Mouse (Mus musculus) heart, embryonic 10.5 days (tissue): Measurements from ENCODE around the gene Fxr2. TPM values are rescaled to one million over a fixed set of nuclear protein-coding genes. Genes with fewer than 3 reads are reported as not detected.
A peak's percentile ranks its signal among the peaks of the same experiment; 100 is the strongest.
"Not testable (repeated sequence)": the region's sequence is repeated elsewhere in the genome, so short reads cannot be mapped to it uniquely, and the experiment has no call there.

Experiments used
- DNase-seq: peaks from one replicate; pipeline ENCODE4 v3.0.0-alpha.2; 2017; ENCODE audit warnings: low spot score
- H3K27ac ChIP-seq: fragments of 300-500 bp; sonication (generic); 2 replicates; pipeline ENCODE4 v1.5.1; 2016; ENCODE audit warnings: mild to moderate bottlenecking
- H3K27me3 ChIP-seq: fragments of 300-500 bp; sonication (generic); 2 replicates; pipeline ENCODE4 v1.6.1; 2016; ENCODE audit warnings: mild to moderate bottlenecking; ENCODE audit not compliant: poor library complexity, insufficient read depth, severe bottlenecking
- H3K36me3 ChIP-seq: fragments of 300-500 bp; sonication (generic); 2 replicates; pipeline ENCODE4 v1.6.1; 2016; ENCODE audit warnings: mild to moderate bottlenecking, moderate library complexity
- H3K4me1 ChIP-seq: fragments of 300-500 bp; sonication (generic); 2 replicates; pipeline ENCODE4 v1.6.1; 2016; ENCODE audit warnings: mild to moderate bottlenecking
- H3K4me3 ChIP-seq: fragments of 300-500 bp; sonication (generic); 2 replicates; pipeline ENCODE4 v1.5.1; 2016; ENCODE audit warnings: mild to moderate bottlenecking, moderate library complexity
- H3K9me3 ChIP-seq: fragments of 300-500 bp; sonication (generic); 2 replicates; pipeline ENCODE4 v1.6.1; 2016; ENCODE audit warnings: mild to moderate bottlenecking, moderate library complexity
- WGBS: fragments of 180-500 bp; shearing (Covaris S2); methylation state at CpG from one replicate; pipeline ENCODE4 v1.1.7; 2016; 5-methylcytosine and 5-hydroxymethylcytosine counted together
- polyA plus RNA-seq: library from polyadenylated mRNA; unstranded; fragments of >200 nt; fragmentation: Nextera tagmentation; extraction: Ambion mirVana; gene quantifications from 2 replicates; pipeline ENCODE4 v1.2.1, GENCODE M21; 2016

Gene Fxr2
- polyA plus RNA-seq, 1 experiment from 2014 or later, result 44.7 TPM

- no peak for DNase-seq
- Histone ChIP-seq H3K27ac (no peak overlapping the region), H3K36me3 (no peaks in the 10 kb centered on the region), H3K27me3 (peaks cover 10% of the 10 kb centered on the region; the same call in 1 of the 2 replicates), H3K4me3 (no peak overlapping the region), H3K4me1 (peaks cover 36% of the 10 kb centered on the region), H3K9me3 (no peaks in the 10 kb centered on the region)
- WGBS, result 38% methylated on average over 10 of the region's 10 CpGs
These were observed 16.0 kb upstream of the Fxr2 start for GRCm38 (mm10) chr11:69616781-69617180.

- H3K9me3 ChIP-seq, result no peaks in the 10 kb centered on the region
- peaks cover 42% of the 10 kb centered on the region for H3K4me1 ChIP-seq
- H3K4me3 ChIP-seq, result no peak within 1 kb of the TSS
- H3K27me3 ChIP-seq, result peaks cover 10% of the 10 kb centered on the region; the same call in 1 of the 2 replicates
- WGBS, result 54% methylated on average over 5 of the region's 5 CpGs
- no peak for DNase-seq
- H3K27ac ChIP-seq, result no peak within 1 kb of the TSS
- no peaks in the 10 kb centered on the region for H3K36me3 ChIP-seq
These were observed 15.0 kb upstream of the Fxr2 start, which contains the start of gene Shbg for GRCm38 (mm10) chr11:69617805-69618204. Gene Shbg, minus strand, starts transcription at chr11:69617905.

GRCm38 (mm10) chr11:69620394-69621081, 12.3 kb upstream of the Fxr2 start:
- Histone ChIP-seq H3K36me3 (no peaks in the 10 kb centered on the region), H3K27me3 (peaks cover 5% of the 10 kb centered on the region; the same call in 1 of the 2 replicates), H3K9me3 (no peaks in the 10 kb centered on the region), H3K27ac (peak overlapping the region; percentile 93), H3K4me3 (no peak overlapping the region), H3K4me1 (peaks cover 37% of the 10 kb centered on the region)
- no peak for DNase-seq
- WGBS, result 66% methylated on average over 7 of the region's 7 CpGs

DNA sequence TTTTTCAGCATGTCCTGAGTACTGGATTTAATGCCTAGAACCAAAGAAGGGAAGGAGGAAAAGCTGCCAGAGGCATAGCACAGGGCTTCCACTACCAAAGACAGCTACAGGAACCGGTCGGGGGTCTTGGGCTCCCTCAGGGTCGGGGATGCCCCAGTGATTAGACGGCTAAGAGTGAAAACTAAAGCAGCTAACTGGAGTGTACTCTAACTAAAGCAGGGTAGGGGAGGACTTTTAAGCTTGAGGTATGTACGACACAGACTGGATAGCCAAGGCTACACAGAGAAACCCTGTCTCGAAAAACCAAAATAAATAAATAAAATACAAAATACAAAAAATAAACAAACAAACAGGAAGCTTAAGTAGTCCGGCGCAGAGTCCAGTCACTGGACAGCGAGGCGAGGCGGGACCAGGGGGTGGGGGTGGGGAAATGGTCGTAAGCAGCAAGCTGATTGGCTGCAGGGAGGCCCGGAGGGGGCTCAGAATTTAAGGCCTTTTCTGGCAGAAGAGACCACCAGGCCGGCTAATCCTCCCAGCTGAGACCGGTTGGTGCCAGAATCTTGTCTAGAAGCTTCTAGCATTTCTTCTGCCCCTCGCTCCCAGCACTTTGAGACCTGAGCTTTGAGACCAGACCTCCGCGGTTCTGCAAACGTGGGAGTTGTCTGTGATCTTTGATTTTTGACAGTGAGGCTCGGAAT, 11.1 kb upstream of the Fxr2 start, which contains the start of gene Sat2:
Sat2 (plus strand) TSS at position 454 of the 698 bp plus-strand sequence.
- Histone ChIP-seq H3K4me3 (peak within 1 kb of the TSS; percentile 74), H3K36me3 (no peaks in the 10 kb centered on the region), H3K9me3 (no peaks in the 10 kb centered on the region), H3K27ac (peak within 1 kb of the TSS; percentile 93), H3K27me3 (peaks cover 3% of the 10 kb centered on the region; the same call in 1 of the 2 replicates), H3K4me1 (peaks cover 36% of the 10 kb centered on the region)
- DNase-seq, result peak; percentile 95
- 3% methylated on average over 20 of the region's 20 CpGs for WGBS

- no peak for DNase-seq
- peaks cover 31% of the 10 kb centered on the region for H3K4me1 ChIP-seq
- peak overlapping the region; percentile 93 for H3K27ac ChIP-seq
- peaks cover 3% of the 10 kb centered on the region; the same call in 1 of the 2 replicates for H3K27me3 ChIP-seq
- WGBS, result 39% methylated on average over 6 of the region's 6 CpGs
- no peaks in the 10 kb centered on the region for H3K36me3 ChIP-seq
- no peaks in the 10 kb centered on the region for H3K9me3 ChIP-seq
- H3K4me3 ChIP-seq, result peak overlapping the region; percentile 74
These were observed 10.4 kb upstream of the Fxr2 start for GRCm38 (mm10) chr11:69622406-69622805.

DNA sequence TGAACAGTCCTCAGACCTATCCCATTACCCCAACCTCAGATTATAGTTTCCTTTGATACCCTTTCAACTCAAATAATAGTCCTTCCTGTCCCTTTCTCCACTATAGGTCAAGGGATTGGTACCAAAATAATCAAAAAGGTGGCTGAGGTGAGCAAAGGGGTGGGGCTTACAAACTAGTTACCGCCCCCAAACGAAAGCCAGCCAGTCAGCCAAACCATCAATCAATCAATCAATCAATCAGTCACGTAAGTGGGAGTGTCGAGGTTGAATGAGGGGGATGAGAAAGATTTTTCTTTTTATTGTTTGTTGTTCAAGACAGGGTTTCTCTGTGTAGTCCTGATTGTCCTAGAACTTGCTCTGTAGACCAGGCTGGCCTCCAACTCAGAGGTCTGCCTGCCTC, 9.8 kb upstream of the Fxr2 start:
- Histone ChIP-seq H3K27ac (0 out of 2 replicates have a peak overlapping the region, but pooled peaks have one; percentile 93), H3K27me3 (no peaks in the 10 kb centered on the region), H3K4me3 (peak overlapping the region; percentile 74; the same call in 1 of the 2 replicates), H3K4me1 (peaks cover 26% of the 10 kb centered on the region), H3K36me3 (no peaks in the 10 kb centered on the region), H3K9me3 (no peaks in the 10 kb centered on the region)
- no peak for DNase-seq
- 56% methylated on average over 4 of the region's 4 CpGs for WGBS

DNA sequence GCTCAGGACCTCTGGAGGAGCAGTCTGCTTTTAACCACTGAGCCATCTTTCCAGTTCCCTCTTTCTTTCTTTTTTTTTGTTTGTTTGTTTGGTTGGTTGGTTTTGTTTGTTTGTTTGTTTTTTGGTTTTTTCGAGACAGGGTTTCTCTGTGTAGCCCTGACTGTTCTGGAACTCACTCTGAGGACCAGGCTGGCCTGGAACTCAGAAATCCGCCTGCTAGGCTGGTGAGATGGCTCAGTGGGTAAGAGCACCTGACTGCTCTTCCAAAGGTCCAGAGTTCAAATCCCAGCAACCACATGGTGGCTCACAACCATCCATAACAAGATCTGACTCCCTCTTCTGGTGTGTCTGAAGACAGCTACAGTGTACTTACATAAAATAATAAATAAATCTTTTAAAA, 8.5 kb upstream of the Fxr2 start:
- H3K4me3 ChIP-seq, DNase-seq: not testable (repeated sequence)
- WGBS, result 85% methylated on average over 2 of the region's 2 CpGs

DNA sequence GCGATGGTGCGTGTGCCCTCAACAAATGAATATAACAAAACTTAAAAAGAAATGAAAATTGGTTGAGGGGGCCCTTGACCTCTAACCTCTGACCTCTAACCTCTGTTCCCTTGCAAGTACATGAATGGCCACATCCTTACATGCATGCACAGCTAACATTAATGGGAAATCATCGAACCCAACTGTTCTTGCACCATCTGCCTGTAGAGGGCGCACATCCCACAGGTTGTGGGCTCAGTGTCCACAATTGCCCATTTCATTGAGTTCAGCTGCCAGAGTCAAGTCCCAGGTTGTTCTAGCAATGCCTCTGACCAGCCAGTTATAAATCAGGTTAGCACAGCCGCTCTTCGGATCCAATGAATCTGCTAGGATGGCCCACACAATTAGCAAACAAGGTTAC, 4.5 kb upstream of the Fxr2 start:
- WGBS, result 36% methylated on average over 6 of the region's 6 CpGs
- Histone ChIP-seq H3K4me1 (0 out of 2 replicates have a peak, but pooled peaks cover 4% of the 10 kb centered on the region), H3K36me3 (no peaks in the 10 kb centered on the region), H3K4me3 (no peak overlapping the region), H3K9me3 (no peaks in the 10 kb centered on the region), H3K27ac (no peak overlapping the region), H3K27me3 (no peaks in the 10 kb centered on the region)
- peak; percentile 92 for DNase-seq

More for the DNA sequence above, 8.5 kb upstream of the Fxr2 start:
- H3K27ac ChIP-seq, H3K9me3 ChIP-seq, H3K36me3 ChIP-seq, H3K27me3 ChIP-seq: not testable (repeated sequence)
- H3K4me1 ChIP-seq, result peaks cover 22% of the 10 kb centered on the region

- WGBS, result 69% methylated on average over 1 of the region's 1 CpGs
- DNase-seq, result no peak
These were observed 3.0 kb upstream of the Fxr2 start for GRCm38 (mm10) chr11:69629802-69630201.

DNA sequence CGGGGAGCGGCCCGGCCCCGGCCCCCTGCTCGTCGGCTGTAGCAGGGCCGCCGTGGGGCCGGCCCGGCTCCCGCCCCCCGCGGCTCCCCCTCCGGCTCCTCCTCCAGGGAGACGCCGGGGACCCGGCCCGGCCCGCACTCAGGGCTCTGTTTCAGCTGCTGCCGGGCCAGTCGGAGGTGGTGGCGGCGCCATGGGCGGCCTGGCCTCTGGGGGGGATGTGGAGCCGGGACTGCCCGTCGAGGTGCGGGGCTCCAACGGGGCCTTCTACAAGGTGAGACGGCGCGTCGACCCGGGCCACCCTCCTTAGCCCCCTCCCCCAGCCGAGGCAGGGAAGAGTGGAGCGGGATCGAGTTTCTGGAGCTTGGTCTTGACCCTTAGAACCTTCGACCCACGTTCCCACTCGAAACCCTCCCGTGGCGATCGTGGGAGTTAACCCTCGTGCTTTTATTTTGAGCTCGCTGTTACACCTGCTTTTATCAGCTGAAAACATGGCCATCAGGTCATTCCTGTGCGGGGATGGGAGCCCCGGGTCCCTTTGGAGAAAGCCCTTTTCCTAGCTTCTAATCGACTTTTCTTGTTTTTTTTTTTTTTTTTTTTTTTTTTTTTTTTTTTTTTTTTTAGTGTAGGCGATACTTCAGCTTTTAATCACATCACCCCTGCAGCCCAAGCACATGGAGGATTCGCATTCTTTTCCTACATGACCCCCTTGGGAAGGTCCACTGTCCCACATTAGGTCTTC, 507 bp downstream of the Fxr2 start:
- no peaks in the 10 kb centered on the region for H3K27me3 ChIP-seq
- H3K4me3 ChIP-seq, result peak overlapping the region; percentile 99
- H3K36me3 ChIP-seq, result peaks cover 15% of the 10 kb centered on the region
- H3K4me1 ChIP-seq, result peaks cover 29% of the 10 kb centered on the region
- 1% methylated on average over 50 of the region's 50 CpGs for WGBS
- DNase-seq, result peak; percentile 89
- H3K27ac ChIP-seq, result peak overlapping the region; percentile 98
- no peaks in the 10 kb centered on the region for H3K9me3 ChIP-seq

More at GRCm38 (mm10) chr11:69629802-69630201, 3.0 kb upstream of the Fxr2 start:
- Histone ChIP-seq H3K4me3 (no peak overlapping the region), H3K36me3 (no peaks in the 10 kb centered on the region), H3K27ac (no peak overlapping the region), H3K27me3 (no peaks in the 10 kb centered on the region), H3K4me1 (peaks cover 16% of the 10 kb centered on the region), H3K9me3 (no peaks in the 10 kb centered on the region)

DNA sequence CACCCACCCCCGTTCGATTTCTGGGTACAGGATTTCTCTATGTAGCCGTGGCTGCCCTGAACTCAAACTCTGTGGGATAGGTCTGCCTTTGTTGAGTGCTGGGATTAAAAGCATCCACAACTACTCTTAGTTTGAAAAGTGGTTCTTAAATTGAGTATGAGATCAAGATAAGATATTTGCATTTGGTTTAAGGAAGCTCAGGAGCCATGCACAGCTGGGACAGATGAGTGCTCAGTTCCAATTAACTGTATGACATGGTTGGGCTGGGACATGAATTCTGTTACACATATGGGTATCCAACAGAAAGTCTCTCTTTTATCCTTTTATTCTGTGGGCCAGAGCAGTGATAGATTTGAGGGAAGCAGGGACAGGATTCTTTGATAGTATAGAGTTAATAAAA, 2.7 kb downstream of the Fxr2 start:
- WGBS, result 89% methylated on average over 3 of the region's 3 CpGs
- H3K36me3 ChIP-seq, result peaks cover 33% of the 10 kb centered on the region
- no peaks in the 10 kb centered on the region for H3K27me3 ChIP-seq
- peaks cover 29% of the 10 kb centered on the region for H3K4me1 ChIP-seq
- H3K4me3 ChIP-seq, result no peak overlapping the region
- DNase-seq, result no peak
- no peak overlapping the region for H3K27ac ChIP-seq
- no peaks in the 10 kb centered on the region for H3K9me3 ChIP-seq

- H3K4me1 ChIP-seq, result no peaks in the 10 kb centered on the region
- H3K36me3 ChIP-seq, result peaks cover 97% of the 10 kb centered on the region
- no peak for DNase-seq
- H3K4me3 ChIP-seq, result no peak overlapping the region
- no peak overlapping the region for H3K27ac ChIP-seq
- 88% methylated on average over 5 of the region's 5 CpGs for WGBS
- H3K9me3 ChIP-seq, result no peaks in the 10 kb centered on the region
- no peaks in the 10 kb centered on the region for H3K27me3 ChIP-seq
These were observed 13.1 kb downstream of the Fxr2 start for GRCm38 (mm10) chr11:69645860-69646259.
